Mouse (Mus musculus) gastrocnemius, postnatal 10 days (tissue): ENCODE results near the gene Lrguk. TPM values are rescaled to one million over a fixed set of nuclear protein-coding genes. Genes with fewer than 3 reads are reported as not detected.

Source experiments
- DNase-seq: peaks from one replicate; pipeline ENCODE4 v3.0.0; 2021; ENCODE audit warnings: mixed read lengths
- total RNA-seq, 2 experiments: library from RNA; stranded (reverse); gene quantifications; 2 replicates each; pipeline ENCODE4 v1.2.3; 2021

The Lrguk gene
- total RNA-seq, 2 experiments from 2014 or later: 0.14 to 0.16 TPM

GRCm38 (mm10) chr6:34176864-34177247 lies 147.6 kb downstream of the Lrguk start, which contains the start of gene Slc35b4:
Slc35b4 (minus strand) TSS chr6:34177111.
- DNase-seq: peak; percentile 84

GRCm38 (mm10) chr6:34179007-34179406 lies 149.8 kb downstream of the Lrguk start:
- DNase-seq: no peak

GRCm38 (mm10) chr6:34179911-34180310 lies 150.7 kb downstream of the Lrguk start:
- DNase-seq: no peak

- DNase-seq: no peak
These were observed 152.7 kb downstream of the Lrguk start for GRCm38 (mm10) chr6:34181961-34182360.

- DNase-seq: no peak
These were observed 154.1 kb downstream of the Lrguk start for GRCm38 (mm10) chr6:34183326-34183725.

Other genes starting within 250 kb of the Lrguk start
- 10 to 100 TPM in 1 of 2 experiments, 1 to 10 TPM in 1; 9.7 to 12.0 TPM for gene Slc35b4, start 147.7 kb downstream of the Lrguk start, total RNA-seq